Mouse (Mus musculus): Measurements from ENCODE around the gene Sox9. TPM values are rescaled to one million over a fixed set of nuclear protein-coding genes. Genes with fewer than 3 reads are reported as not detected.

Sox9 gene
- polyA plus RNA-seq, 1 experiment from 2014 or later: 107 TPM

GRCm38 (mm10) chr11:112835468-112836092 lies 53.6 kb downstream of the Sox9 start:
- H3K27me3 ChIP-seq (ENCODE audit: control insufficient read depth, insufficient read depth, low read length): no peaks in the 10 kb centered on the region
- H3K9ac ChIP-seq (ENCODE audit: low read length): no peak overlapping the region
- ATAC-seq (ENCODE audit: low FRiP score): no peak
- H3K9me3 ChIP-seq (ENCODE audit: control insufficient read depth, low read length): no peaks in the 10 kb centered on the region
- no peak for DNase-seq (ENCODE audit: low spot score, missing footprints)
- H3K27ac ChIP-seq (ENCODE audit: low read depth, low read length): no peak overlapping the region
- no peak overlapping the region for H3K4me2 ChIP-seq
- H3K4me1 ChIP-seq (ENCODE audit: control insufficient read depth, insufficient read depth, low read length): peaks cover 22% of the 10 kb centered on the region
- WGBS: 57% methylated on average over 7 of the region's 7 CpGs
- H3K4me3 ChIP-seq (ENCODE audit: low read depth, low read length): no peak overlapping the region
- no peaks in the 10 kb centered on the region for H3K36me3 ChIP-seq (ENCODE audit: control insufficient read depth, insufficient read depth, low read length)
